Comparison of ENCODE assay signal across 27 mouse cellular contexts in the genomic region with DNA sequence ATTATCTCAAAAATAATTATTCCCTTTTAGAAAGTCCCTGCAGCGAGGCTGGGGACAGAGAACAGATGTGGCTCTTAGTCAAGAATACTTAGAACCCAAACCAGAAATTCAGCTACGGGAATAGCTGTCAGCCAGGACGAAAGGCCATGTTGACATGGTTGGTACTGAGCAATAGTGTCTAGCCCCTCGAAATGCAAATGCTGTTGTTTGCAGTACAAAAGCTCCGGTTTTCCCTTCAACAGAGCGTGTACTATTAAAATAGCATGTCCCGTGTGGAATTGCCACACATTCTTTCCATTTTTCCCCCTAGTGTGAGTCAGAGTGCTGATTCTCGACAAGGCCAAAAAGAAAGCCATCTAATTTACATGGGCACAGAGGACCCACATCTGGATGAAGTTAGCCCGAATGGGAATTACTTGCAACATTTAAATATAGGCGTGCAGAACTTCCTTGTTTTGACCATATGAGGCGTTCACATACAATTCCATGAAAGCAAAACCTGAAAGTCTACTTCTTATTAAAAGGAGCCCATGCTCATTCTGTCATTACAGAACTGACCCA.
DNase-seq lines count a peak whose midpoint lies in the region; ATAC-seq and TF ChIP-seq lines count a peak whose summit lies in the region.
"Had no signal": no experiment of that assay in that cellular context is flagged by ENCODE, and none has a peak within 500 bp of the region (broad histone marks: within the 10 kb centered on the region; RNA-seq: fewer than 3 reads in every experiment).

No protein-coding gene starts in this region.

- WGBS in embryonic facial prominence, embryonic 14.5 days = 44% methylated on average over 11 of the region's 11 CpGs
- WGBS in liver, embryonic 11.5 days = 88% methylated on average over 11 of the region's 11 CpGs

- peaks cover 15% of the 10 kb centered on the region; the same call in 1 of the 2 replicates for H3K4me1 ChIP-seq in embryonic facial prominence, embryonic 14.5 days (ENCODE audit: control insufficient read depth, insufficient read depth, low read length)
- no peaks in the 10 kb centered on the region for H3K4me1 ChIP-seq in liver, embryonic 11.5 days (replicated peaks; ENCODE audit: control insufficient read depth, insufficient read depth, low read length)
- H3K4me1 ChIP-seq: heart, embryonic 13.5 days; limb, embryonic 12.5 days; midbrain, embryonic 15.5 days; neural tube, embryonic 13.5 days had no signal

- H3K9me3 ChIP-seq in embryonic facial prominence, embryonic 14.5 days (ENCODE audit: control insufficient read depth, low read length) = no peaks in the 10 kb centered on the region
- no peaks in the 10 kb centered on the region for H3K9me3 ChIP-seq in liver, embryonic 11.5 days (ENCODE audit: control insufficient read depth, low read length)
- H3K9me3 ChIP-seq: limb, embryonic 12.5 days; midbrain, embryonic 15.5 days; neural tube, embryonic 13.5 days had no signal

- TF ChIP-seq CTCF in gastrocnemius, adult 2 months (IDR thresholded peaks at IDR 0.05) = no peak

- intact Hi-C loops in gastrocnemius, adult 2 months (cut with DNase I) = no loop called here

- peak overlapping the region; percentile 31 for H3K27ac ChIP-seq in gastrocnemius, adult 2 months
- H3K27ac ChIP-seq in embryonic facial prominence, embryonic 14.5 days (replicated peaks; ENCODE audit: low read depth, low read length) = peak overlapping the region; percentile 48
- H3K27ac ChIP-seq in liver, embryonic 11.5 days (ENCODE audit: low read depth, low read length) = no peak overlapping the region
- H3K27ac ChIP-seq: heart, adult 2 months; heart, embryonic 13.5 days; hindbrain, postnatal 0 days; layer of hippocampus, adult 2 months; limb, embryonic 12.5 days; liver, embryonic 14.5 days; midbrain, embryonic 15.5 days; neural tube, embryonic 13.5 days had no signal

- ATAC-seq in embryonic facial prominence, embryonic 14.5 days (ENCODE audit: low read depth) = peak; percentile 76
- no peak for ATAC-seq in liver, embryonic 11.5 days (replicated peaks; ENCODE audit: low FRiP score)
- ATAC-seq: hindbrain, postnatal 0 days; intestine, embryonic 16.5 days; midbrain, embryonic 15.5 days had no signal

- H3K4me2 ChIP-seq in embryonic facial prominence, embryonic 14.5 days (ENCODE audit: low read depth, low read length) = no peak overlapping the region
- H3K4me2 ChIP-seq in liver, embryonic 11.5 days = no peak overlapping the region
- H3K4me2 ChIP-seq: heart, embryonic 13.5 days; limb, embryonic 12.5 days; lung, embryonic 14.5 days; midbrain, embryonic 15.5 days; neural tube, embryonic 13.5 days had no signal

- no peak overlapping the region for H3K4me3 ChIP-seq in gastrocnemius, adult 2 months
- no peak overlapping the region for H3K4me3 ChIP-seq in embryonic facial prominence, embryonic 14.5 days (ENCODE audit: low read depth, low read length)
- no peak overlapping the region for H3K4me3 ChIP-seq in liver, embryonic 11.5 days (ENCODE audit: low read depth, low read length)
- H3K4me3 ChIP-seq: heart, adult 2 months; heart, embryonic 13.5 days; layer of hippocampus, adult 2 months; limb, embryonic 12.5 days; midbrain, embryonic 15.5 days; myocyte; neural tube, embryonic 13.5 days had no signal

- no peak overlapping the region for H3K9ac ChIP-seq in embryonic facial prominence, embryonic 14.5 days (ENCODE audit: low read depth, low read length)
- H3K9ac ChIP-seq in liver, embryonic 11.5 days (ENCODE audit: low read depth, low read length) = no peak overlapping the region
- H3K9ac ChIP-seq: heart, embryonic 13.5 days; limb, embryonic 12.5 days; liver, embryonic 14.5 days; lung, embryonic 14.5 days; midbrain, embryonic 15.5 days; neural tube, embryonic 13.5 days had no signal

- H3K36me3 ChIP-seq in embryonic facial prominence, embryonic 14.5 days (ENCODE audit: control insufficient read depth, insufficient read depth, low read length) = no peaks in the 10 kb centered on the region
- no peaks in the 10 kb centered on the region for H3K36me3 ChIP-seq in liver, embryonic 11.5 days (ENCODE audit: control insufficient read depth, insufficient read depth, low read length)
- H3K36me3 ChIP-seq: heart, embryonic 13.5 days; limb, embryonic 12.5 days; midbrain, embryonic 15.5 days; neural tube, embryonic 13.5 days had no signal

- no peaks in the 10 kb centered on the region for H3K27me3 ChIP-seq in embryonic facial prominence, embryonic 14.5 days (replicated peaks; ENCODE audit: control insufficient read depth, insufficient read depth, low read length)
- no peaks in the 10 kb centered on the region for H3K27me3 ChIP-seq in liver, embryonic 11.5 days (replicated peaks; ENCODE audit: control insufficient read depth, insufficient read depth, low read length)
- H3K27me3 ChIP-seq: heart, embryonic 13.5 days; midbrain, embryonic 15.5 days; neural tube, embryonic 13.5 days had no signal

- DNase-seq in gastrocnemius, adult 2 months = no peak
- no peak for DNase-seq in gastrocnemius, adult 8-10 months (ENCODE audit: low spot score in 2 of 2)
- DNase-seq in brain, adult 2 months (ENCODE audit: low read depth, low spot score) = peak; percentile 30
- peak; percentile 84 for DNase-seq in embryonic facial prominence, embryonic 14.5 days (ENCODE audit: low spot score)
- DNase-seq in telencephalon, adult 2 months (ENCODE audit: low read depth, low spot score) = peak; percentile 3
- DNase-seq in liver, embryonic 11.5 days (ENCODE audit: low spot score) = no peak
- no peak for DNase-seq in lung, postnatal 36 days
- DNase-seq: adrenal gland, postnatal 10 days; cerebellum, adult 8-10 months; gastrocnemius, postnatal 36 days; heart, adult 2 months; heart, postnatal 14 days; kidney, adult 9 months; kidney, postnatal 14 days; layer of hippocampus, postnatal 36 days; lung, embryonic 14.5 days; lung, postnatal 4 days; right cerebral cortex, adult 18-20 months had no signal

Comparison
In these comparisons a context has a peak if more than half of its experiments do, and no peak if none do; other contexts are left out.
1. DNase-seq: peak in brain, adult 2 months (single experiment), embryonic facial prominence, embryonic 14.5 days (single experiment) and telencephalon, adult 2 months (single experiment); none in gastrocnemius, adult 2 months (single experiment), gastrocnemius, adult 8-10 months (0 of 2), liver, embryonic 11.5 days (single experiment) and lung, postnatal 36 days (single experiment).